Mouse (Mus musculus) MEL (cell line): ENCODE measurements around the gene Rpl35. TPM values are rescaled to one million over a fixed set of nuclear protein-coding genes. Genes with fewer than 3 reads are reported as not detected.

Experiments
- DNase-seq: peaks from one replicate; pipeline ENCODE4 v3.0.0; 2011; ENCODE audit warnings: low read depth, low spot score
- H3K27ac ChIP-seq: 2 replicates; pipeline ENCODE4 v1.5.1; 2012; ENCODE audit warnings: low read depth, mild to moderate bottlenecking, control low read depth, low read length, moderate library complexity; ENCODE audit not compliant: control insufficient read depth
- H3K27me3 ChIP-seq, 2 experiments: fragments of 150-350 bp in 1 of 2; sonication (generic) in 1 of 2; 2 replicates each; pipeline ENCODE4 v1.6.1; 2012; ENCODE audit warnings: low read length in 2 of 2, mild to moderate bottlenecking in 2 of 2, improper control_type of control experiment in 1 of 2, moderate library complexity in 1 of 2; ENCODE audit not compliant: insufficient read depth in 2 of 2, control insufficient read depth in 1 of 2
- H3K36me3 ChIP-seq, 2 experiments: 2 replicates each; pipeline ENCODE4 v1.6.1; 2012 to 2014; ENCODE audit warnings: low read length in 2 of 2, improper control_type of control experiment in 1 of 2, inconsistent platforms in 1 of 2, mild to moderate bottlenecking in 1 of 2; ENCODE audit not compliant: insufficient read depth in 2 of 2, control insufficient read depth in 1 of 2
- H3K4me1 ChIP-seq, 2 experiments: fragments of 150-350 bp in 1 of 2; sonication (generic) in 1 of 2; 2 replicates each; pipeline ENCODE4 v1.6.1; 2012; ENCODE audit warnings: low read length in 2 of 2, improper control_type of control experiment in 1 of 2, mild to moderate bottlenecking in 1 of 2; ENCODE audit not compliant: insufficient read depth in 2 of 2, control insufficient read depth in 1 of 2
- H3K4me3 ChIP-seq, 2 experiments: fragments of 150-350 bp in 1 of 2; sonication (generic) in 1 of 2; 2 replicates each; pipeline ENCODE4 v1.5.1; 2012; ENCODE audit warnings: low read depth in 2 of 2, low read length in 2 of 2, mild to moderate bottlenecking in 2 of 2, moderate library complexity in 2 of 2, control low read depth in 1 of 2, improper control_type of control experiment in 1 of 2; ENCODE audit not compliant: control insufficient read depth in 1 of 2, insufficient read depth in 1 of 2
- H3K79me2 ChIP-seq: 2 replicates; pipeline ENCODE4 v1.6.1; 2012; ENCODE audit warnings: mild to moderate bottlenecking, low read length, moderate library complexity; ENCODE audit not compliant: control insufficient read depth, poor library complexity, insufficient read depth
- H3K9ac ChIP-seq: 2 replicates; pipeline ENCODE4 v1.6.1; 2012; ENCODE audit warnings: low read depth, mild to moderate bottlenecking, control low read depth, low read length, moderate library complexity; ENCODE audit not compliant: control insufficient read depth, poor library complexity, severe bottlenecking
- H3K9me3 ChIP-seq: fragments of 150-350 bp; sonication (generic); replicated peaks from 2 replicates; pipeline ENCODE4 v1.6.1; 2012; ENCODE audit warnings: mild to moderate bottlenecking, low read length, improper control_type of control experiment, moderate library complexity; ENCODE audit not compliant: insufficient read depth
- GATA1 ChIP-seq: IDR thresholded peaks from 2 replicates; pipeline ENCODE4 v1.6.1; 2011; ENCODE audit warnings: low read depth, low read length, improper control_type of control experiment
- JUND ChIP-seq: IDR thresholded peaks from 2 replicates; pipeline ENCODE4 v1.6.1; 2011; ENCODE audit warnings: low read depth, mild to moderate bottlenecking, improper control_type of control experiment, low read length
- MEF2A ChIP-seq: IDR thresholded peaks from 2 replicates; pipeline ENCODE4 v1.6.1; 2014; ENCODE audit warnings: low read depth, mild to moderate bottlenecking, inconsistent platforms, low read length, improper control_type of control experiment; ENCODE audit not compliant: poor library complexity, insufficient replicate concordance, severe bottlenecking; ENCODE audit errors: extremely low read depth
- MXI1 ChIP-seq: IDR thresholded peaks from 2 replicates; pipeline ENCODE4 v1.6.1; 2011; ENCODE audit warnings: mild to moderate bottlenecking, low read depth, low read length, improper control_type of control experiment
- RAD21 ChIP-seq: IDR thresholded peaks from 2 replicates; pipeline ENCODE4 v1.6.1; 2011; ENCODE audit warnings: mild to moderate bottlenecking, low read depth, low read length, improper control_type of control experiment
- TBP ChIP-seq: IDR thresholded peaks from 2 replicates; pipeline ENCODE4 v1.8.0; 2011; ENCODE audit warnings: low read depth, low read length, improper control_type of control experiment
- USF1 ChIP-seq: IDR thresholded peaks from 2 replicates; pipeline ENCODE4 v1.6.1; 2014; ENCODE audit warnings: low read depth, mild to moderate bottlenecking, inconsistent platforms, low read length, improper control_type of control experiment, moderate library complexity
- ZC3H11A ChIP-seq: IDR thresholded peaks from 2 replicates; pipeline ENCODE4 v1.6.1; 2012; ENCODE audit warnings: low read depth, mild to moderate bottlenecking, inconsistent platforms, low read length, improper control_type of control experiment
- polyA plus RNA-seq, 2 experiments: library from polyadenylated mRNA; stranded (reverse) in 1 of 2; unstranded in 1 of 2; fragments of >175 nt in 1 of 2; fragments of >200 nt in 1 of 2; gene quantifications; 2 replicates each; pipeline versions ENCODE4 v1.2.1 to v1.2.4; 2012; ENCODE audit warnings: low replicate concordance in 2 of 2, low read depth in 1 of 2; ENCODE audit not compliant: insufficient read length in 2 of 2, insufficient read depth in 1 of 2, missing spikeins in 1 of 2
- total RNA-seq: library from RNA; depleted of rRNA; stranded (reverse); fragments of 300-350 nt; gene quantifications from 2 replicates; pipeline ENCODE4 v1.2.3, GENCODE M21; 2012; rRNA removed

Rpl35 gene
- total and polyA plus RNA-seq, 3 experiments: 930 to 1,814 TPM; not detected in 1

DNA sequence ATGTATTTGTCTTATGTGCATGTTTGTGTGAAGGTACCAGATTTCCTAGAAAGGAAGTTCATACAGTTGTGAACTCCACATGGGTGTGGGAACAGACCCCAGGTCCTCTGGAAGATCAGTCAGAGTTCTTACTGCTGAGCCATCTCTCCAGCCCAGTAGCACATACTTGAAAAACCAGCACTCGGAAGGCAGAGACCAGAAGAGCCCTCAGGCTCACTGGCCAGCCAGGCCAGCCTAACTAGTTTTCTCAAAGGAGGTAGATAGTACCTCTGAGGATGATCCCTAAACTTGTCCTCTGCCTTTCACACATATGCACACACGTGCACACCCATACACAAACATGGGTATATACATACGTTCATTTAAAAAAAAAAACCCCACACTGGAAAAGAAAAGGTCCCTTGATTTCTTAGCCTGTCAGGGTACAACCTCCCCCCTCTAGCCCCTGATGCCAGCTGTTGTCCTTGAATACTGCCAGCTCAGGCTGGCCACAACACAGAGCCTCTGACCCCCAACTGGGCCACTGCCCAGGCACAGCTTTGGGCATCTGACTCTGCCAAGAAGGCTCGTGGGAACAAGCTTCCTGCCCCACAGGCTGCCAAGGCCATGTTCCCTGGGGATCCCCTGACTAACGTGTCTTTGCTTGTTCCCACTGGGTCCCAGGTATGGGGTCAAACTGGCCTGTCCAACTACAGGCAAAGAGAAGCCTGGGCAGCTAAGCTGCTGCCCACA is 52.1 kb downstream of the Rpl35 start:
- no peaks in the 10 kb centered on the region for H3K79me2 ChIP-seq
- TF ChIP-seq ZC3H11A: no peak
- TF ChIP-seq MXI1: no peak
- no peak for TF ChIP-seq MEF2A
- no peak for TF ChIP-seq GATA1
- no peak for TF ChIP-seq RAD21
- no peak for TF ChIP-seq TBP
- no peak for TF ChIP-seq USF1
- TF ChIP-seq JUND: no peak
- peaks cover 0 to 11% of the 10 kb centered on the region in 2 experiments; a peak in 2 of 4 replicates for H3K36me3 ChIP-seq
- no peak overlapping the region for H3K27ac ChIP-seq
- no peaks in the 10 kb centered on the region for H3K27me3 ChIP-seq
- no peaks in the 10 kb centered on the region for H3K9me3 ChIP-seq
- H3K4me1 ChIP-seq: peaks cover 3 to 15% of the 10 kb centered on the region in 2 experiments; a peak in 3 of 4 replicates
- no peak overlapping the region for H3K9ac ChIP-seq
- no peak for DNase-seq
- no peak overlapping the region for H3K4me3 ChIP-seq

Other genes with a start within 250 kb of the Rpl35 start
- gene Nr6a1, start 77.9 kb downstream of the Rpl35 start, total RNA-seq: 5.0 and 5.3 TPM in 2 replicates
- 10 to 100 TPM; 10.2 to 22.8 TPM for gene Nr6a1, start 77.9 kb downstream of the Rpl35 start, polyA plus RNA-seq
- gene Olfml2a, start 73.6 kb downstream of the Rpl35 start, total RNA-seq: 0.12 and 0.13 TPM in 2 replicates
- gene Olfml2a, start 73.6 kb downstream of the Rpl35 start, polyA plus RNA-seq: under 1 TPM in 1 of 2 experiments, not detected in 1; 0.33 TPM
- gene Wdr38, start 8.1 kb downstream of the Rpl35 start, total RNA-seq: 0.49 and 0.77 TPM in 2 replicates
- gene Wdr38, start 8.1 kb downstream of the Rpl35 start, polyA plus RNA-seq: under 1 TPM in 1 of 2 experiments, not detected in 1; 0.79 TPM
- 64.4 and 65.4 TPM in 2 replicates for gene Arpc5l, start 276 bp downstream of the Rpl35 start, total RNA-seq
- gene Arpc5l, start 276 bp downstream of the Rpl35 start, polyA plus RNA-seq: 10 to 100 TPM in 1 of 2 experiments, not detected in 1; 87.0 TPM
- 6.2 and 7.3 TPM in 2 replicates for gene Golga1, start 59.9 kb upstream of the Rpl35 start, total RNA-seq
- 10 to 100 TPM in 1 of 2 experiments, not detected in 1; 12.9 TPM for gene Golga1, start 59.9 kb upstream of the Rpl35 start, polyA plus RNA-seq
- gene Scai, start 185.1 kb upstream of the Rpl35 start, total RNA-seq: 1.8 and 4.6 TPM in 2 replicates
- gene Scai, start 185.1 kb upstream of the Rpl35 start, polyA plus RNA-seq: 1 to 10 TPM in 1 of 2 experiments, not detected in 1; 4.6 TPM
- gene Ppp6c, start 220.8 kb upstream of the Rpl35 start, total RNA-seq: 34.9 and 37.7 TPM in 2 replicates
- gene Ppp6c, start 220.8 kb upstream of the Rpl35 start, polyA plus RNA-seq: 10 to 100 TPM in 1 of 2 experiments, not detected in 1; 43.1 TPM